Mouse (Mus musculus): ENCODE measurements around the gene Fbll1. TPM values are rescaled to one million over a fixed set of nuclear protein-coding genes. Genes with fewer than 3 reads are reported as not detected.

The Fbll1 gene
- polyA plus RNA-seq, 1 experiment from 2014 or later = 0.09 TPM

DNA sequence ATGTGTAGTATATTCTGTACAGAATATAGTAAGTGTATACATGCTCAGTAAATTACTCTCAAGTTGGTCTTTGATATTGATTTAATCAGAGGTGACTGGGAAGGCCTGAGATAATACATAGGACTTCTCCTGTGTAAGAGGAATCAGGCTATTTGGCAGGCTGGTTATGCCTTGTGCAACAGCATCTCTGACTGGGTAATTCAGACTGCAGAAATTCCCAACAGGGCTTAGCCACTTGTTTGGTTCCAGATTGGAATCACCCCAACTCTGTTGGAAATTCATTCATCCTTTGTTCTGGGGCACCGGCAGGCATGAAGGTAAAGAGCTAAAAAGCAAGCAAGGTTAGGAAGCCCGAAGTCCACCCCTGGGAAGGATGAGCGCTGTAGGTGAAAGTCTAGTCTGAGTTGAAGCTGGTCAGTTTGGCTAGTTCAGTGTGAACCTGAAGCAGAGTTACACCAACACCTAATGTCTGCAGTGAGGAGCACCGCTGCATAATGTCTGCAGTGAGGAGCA, 43.7 kb downstream of the Fbll1 start:
- no peaks in the 10 kb centered on the region for H3K27me3 ChIP-seq
- no peaks in the 10 kb centered on the region for H3K36me3 ChIP-seq
- 75% methylated on average over 4 of the region's 4 CpGs for WGBS
- no peak overlapping the region for H3K9ac ChIP-seq
- H3K9me3 ChIP-seq = no peaks in the 10 kb centered on the region
- H3K4me3 ChIP-seq = no peak overlapping the region
- H3K4me1 ChIP-seq = peaks cover 5% of the 10 kb centered on the region
- no peak overlapping the region for H3K27ac ChIP-seq
- no peak for ATAC-seq (ENCODE audit: insufficient number of reproducible peaks, low FRiP score, low TSS enrichment, low read depth)
- H3K4me2 ChIP-seq = no peak overlapping the region

DNA sequence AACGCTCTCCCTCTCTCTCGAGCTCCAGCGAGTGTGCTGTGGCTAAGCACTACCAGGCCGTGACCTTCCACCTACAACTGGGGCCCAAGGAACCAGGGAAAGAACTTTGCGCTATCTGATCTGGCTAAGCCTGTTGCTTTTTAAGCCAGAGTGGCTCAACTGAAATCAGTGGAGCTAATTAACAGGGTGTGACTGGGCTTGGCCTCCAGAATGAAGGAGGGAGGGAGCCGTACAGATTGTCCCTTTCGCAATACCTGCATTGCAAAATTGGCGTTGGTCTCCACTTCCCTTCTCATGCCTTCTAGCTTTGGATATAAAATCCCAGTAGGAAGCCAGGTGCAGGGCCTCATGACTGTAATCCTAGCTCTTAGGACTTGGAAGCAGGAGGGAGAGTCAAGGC, 48.1 kb downstream of the Fbll1 start:
- Histone ChIP-seq H3K27ac (no peak overlapping the region), H3K4me2 (no peak overlapping the region), H3K4me1 (peaks cover 4% of the 10 kb centered on the region), H3K9ac (no peak overlapping the region), H3K9me3 (no peaks in the 10 kb centered on the region), H3K27me3 (no peaks in the 10 kb centered on the region), H3K4me3 (no peak overlapping the region), H3K36me3 (no peaks in the 10 kb centered on the region)
- 52% methylated on average over 8 of the region's 8 CpGs for WGBS
- no peak for ATAC-seq (ENCODE audit: insufficient number of reproducible peaks, low FRiP score, low TSS enrichment, low read depth)

MicroRNA genes within 50 kb of the gene (microRNA counts, 519-probe panel; counts per million panel counts)
- microRNA mmu-miR-103 = 3,695 counts per million, percentile 85 among the panel's probes with 10 or more counts

Small RNA genes lying within 50 kb of the gene (microRNA-seq; reads per million reads assigned to microRNA genes)
- gene Mir103-1 = 4.9 reads per million, percentile 16 among the genes with 10 or more reads in this experiment

Other genes starting within 250 kb of the Fbll1 start
- gene Pank3, start 29.4 kb downstream of the Fbll1 start, polyA plus RNA-seq (2015; fragmentation: Nextera tagmentation; extraction: Ambion mirVana) = 12.6 and 14.8 TPM in 2 replicates
- 84.2 and 84.8 TPM in 2 replicates for gene Rars, start 35.6 kb upstream of the Fbll1 start, polyA plus RNA-seq (2015; fragmentation: Nextera tagmentation; extraction: Ambion mirVana)
- 6.0 TPM in 2 replicates for gene Wwc1, start 181.6 kb upstream of the Fbll1 start, polyA plus RNA-seq (2015; fragmentation: Nextera tagmentation; extraction: Ambion mirVana)